Mouse (Mus musculus): ENCODE measurements at regions not wholly inside any gene's neighbourhood (a gene's known extent, or its start where the extent isn't known, plus 50 kb on each side); places are given as distances from the start of the nearest gene placed in this dataset.

- DNase-seq (ENCODE audit: low read depth, low spot score) = no peak
Measured at GRCm38 (mm10) chr12:5566231-5566630, 190.7 kb upstream of the Klhl29 start.

- no peak for DNase-seq (ENCODE audit: low read depth, low spot score)
Measured at GRCm38 (mm10) chr12:5552607-5553006, 177.1 kb upstream of the Klhl29 start.

- DNase-seq (ENCODE audit: low read depth, low spot score) = peak; percentile 16
Measured at GRCm38 (mm10) chr12:5551901-5552300, 176.4 kb upstream of the Klhl29 start.

GRCm38 (mm10) chr12:5549796-5550195 is 174.3 kb upstream of the Klhl29 start:
- DNase-seq (ENCODE audit: low read depth, low spot score) = no peak

GRCm38 (mm10) chr12:5547698-5548097 is 172.2 kb upstream of the Klhl29 start:
- DNase-seq (ENCODE audit: low read depth, low spot score) = no peak

- no peak for DNase-seq (ENCODE audit: low read depth, low spot score)
Measured at GRCm38 (mm10) chr12:5542701-5543100, 167.2 kb upstream of the Klhl29 start.

- no peak for DNase-seq (ENCODE audit: low read depth, low spot score)
Measured at GRCm38 (mm10) chr12:5496299-5496698, 120.8 kb upstream of the Klhl29 start.

- DNase-seq (ENCODE audit: low read depth, low spot score) = peak; percentile 25
Measured at GRCm38 (mm10) chr12:5494657-5495512, 119.4 kb upstream of the Klhl29 start.

- no peak for DNase-seq (ENCODE audit: low read depth, low spot score)
Measured at GRCm38 (mm10) chr12:5464250-5464899, 88.9 kb upstream of the Klhl29 start.

GRCm38 (mm10) chr12:5453157-5453556 is 77.7 kb upstream of the Klhl29 start:
- no peak for DNase-seq (ENCODE audit: low read depth, low spot score)

GRCm38 (mm10) chr12:5443730-5444129 is 68.2 kb upstream of the Klhl29 start:
- peak; percentile 31 for DNase-seq (ENCODE audit: low read depth, low spot score)

GRCm38 (mm10) chr12:5443091-5443531 is 67.6 kb upstream of the Klhl29 start:
- DNase-seq (ENCODE audit: low read depth, low spot score) = no peak

- no peak for DNase-seq (ENCODE audit: low read depth, low spot score)
Measured at GRCm38 (mm10) chr12:5442679-5443078, 67.2 kb upstream of the Klhl29 start.

- no peak for DNase-seq (ENCODE audit: low read depth, low spot score)
Measured at GRCm38 (mm10) chr12:5440482-5440881, 65.0 kb upstream of the Klhl29 start.

GRCm38 (mm10) chr12:5435876-5436275 is 60.4 kb upstream of the Klhl29 start:
- DNase-seq (ENCODE audit: low read depth, low spot score) = no peak

GRCm38 (mm10) chr12:5434060-5434459 is 58.6 kb upstream of the Klhl29 start:
- DNase-seq (ENCODE audit: low read depth, low spot score) = no peak

- DNase-seq (ENCODE audit: low read depth, low spot score) = no peak
Measured at GRCm38 (mm10) chr12:5432688-5433087, 57.2 kb upstream of the Klhl29 start.

GRCm38 (mm10) chr12:5428733-5429132 is 53.3 kb upstream of the Klhl29 start:
- DNase-seq (ENCODE audit: low read depth, low spot score) = no peak
